Mouse (Mus musculus) kidney, adult 11 months (tissue): Measurements from ENCODE around the gene Rhot2.
"Not testable (repeated sequence)": the region's sequence is repeated elsewhere in the genome, so short reads cannot be mapped to it uniquely, and the experiment has no call there.

Experiments
- DNase-seq: peaks from one replicate; pipeline ENCODE4 v3.0.0; 2022

Gene Rhot2

GRCm38 (mm10) chr17:25827011-25827410 is 17.6 kb downstream of the Rhot2 start:
- no peak for DNase-seq

GRCm38 (mm10) chr17:25825984-25826570 is 18.6 kb downstream of the Rhot2 start:
- DNase-seq: no peak

GRCm38 (mm10) chr17:25825311-25825710 is 19.3 kb downstream of the Rhot2 start:
- DNase-seq: no peak

GRCm38 (mm10) chr17:25824362-25825142 is 20.1 kb downstream of the Rhot2 start:
- no peak for DNase-seq

- peak; percentile 73 for DNase-seq
Observed at GRCm38 (mm10) chr17:25823452-25823851, 21.2 kb downstream of the Rhot2 start, which contains the start of gene Wdr24. Wdr24 (plus strand) TSS chr17:25823627.

GRCm38 (mm10) chr17:25818851-25819780 is 25.5 kb downstream of the Rhot2 start:
- DNase-seq: no peak

- DNase-seq: no peak
Observed at GRCm38 (mm10) chr17:25817662-25818061, 27.0 kb downstream of the Rhot2 start.

GRCm38 (mm10) chr17:25813471-25813870 is 31.2 kb downstream of the Rhot2 start:
- DNase-seq: peak; percentile 72

- no peak for DNase-seq
Observed at GRCm38 (mm10) chr17:25810890-25811289, 33.8 kb downstream of the Rhot2 start.

- DNase-seq: no peak
Observed at GRCm38 (mm10) chr17:25809606-25810340, 34.9 kb downstream of the Rhot2 start.

- peak; percentile 75 for DNase-seq
Observed at GRCm38 (mm10) chr17:25808789-25809605, 35.7 kb downstream of the Rhot2 start, which contains the start of gene Fbxl16. Fbxl16 (plus strand) TSS chr17:25809085.

- DNase-seq: no peak
Observed at GRCm38 (mm10) chr17:25808028-25808427, 36.6 kb downstream of the Rhot2 start.

GRCm38 (mm10) chr17:25807452-25807851 is 37.2 kb downstream of the Rhot2 start:
- not testable (repeated sequence) for DNase-seq

- DNase-seq: no peak
Observed at GRCm38 (mm10) chr17:25806507-25806906, 38.1 kb downstream of the Rhot2 start.

- no peak for DNase-seq
Observed at GRCm38 (mm10) chr17:25802825-25803517, 41.7 kb downstream of the Rhot2 start.

- peak; percentile 77 for DNase-seq
Observed at GRCm38 (mm10) chr17:25801029-25801428, 43.6 kb downstream of the Rhot2 start.

- peak; percentile 83 for DNase-seq
Observed at GRCm38 (mm10) chr17:25796951-25797369, 47.7 kb downstream of the Rhot2 start, which contains the start of gene Metrn. Metrn (minus strand) TSS chr17:25797136.

GRCm38 (mm10) chr17:25796211-25796771 is 48.4 kb downstream of the Rhot2 start:
- no peak for DNase-seq

GRCm38 (mm10) chr17:25795609-25796092 is 49.0 kb downstream of the Rhot2 start, which contains the start of gene AC134908.4:
AC134908.4 (minus strand) TSS chr17:25795659.
- peak; percentile 83 for DNase-seq

GRCm38 (mm10) chr17:25794998-25795397 is 49.7 kb downstream of the Rhot2 start:
- no peak for DNase-seq
